Mouse (Mus musculus): ENCODE data around the gene Ndrg4.
"Not testable (repeated sequence)": the region's sequence is repeated elsewhere in the genome, so short reads cannot be mapped to it uniquely, and the experiment has no call there.

Gene Ndrg4

DNA sequence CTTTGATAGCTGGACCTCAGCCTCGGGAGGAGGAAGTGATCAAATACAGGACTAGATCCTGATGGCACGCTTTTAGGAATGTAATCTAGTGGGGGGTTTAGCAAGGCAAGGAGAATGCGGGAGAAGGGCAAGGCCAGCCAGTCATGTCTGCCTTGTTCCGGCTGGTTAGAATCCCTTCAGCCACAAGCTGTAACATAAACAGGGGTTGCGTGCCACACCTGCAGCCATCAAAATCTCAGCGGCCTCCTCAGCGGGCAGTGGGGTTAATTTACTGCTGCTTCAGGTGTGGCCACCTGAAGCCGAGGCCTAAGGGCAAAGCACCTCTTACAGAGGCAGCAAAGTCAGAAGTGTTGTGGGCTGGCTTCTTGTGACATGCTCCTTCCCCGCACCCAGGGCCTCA is at the start of gene Ndrg4:
Ndrg4 (plus strand) TSS at position 350 of the 400 bp plus-strand sequence.
- DNase-seq (ENCODE audit: low read depth), result no peak

DNA sequence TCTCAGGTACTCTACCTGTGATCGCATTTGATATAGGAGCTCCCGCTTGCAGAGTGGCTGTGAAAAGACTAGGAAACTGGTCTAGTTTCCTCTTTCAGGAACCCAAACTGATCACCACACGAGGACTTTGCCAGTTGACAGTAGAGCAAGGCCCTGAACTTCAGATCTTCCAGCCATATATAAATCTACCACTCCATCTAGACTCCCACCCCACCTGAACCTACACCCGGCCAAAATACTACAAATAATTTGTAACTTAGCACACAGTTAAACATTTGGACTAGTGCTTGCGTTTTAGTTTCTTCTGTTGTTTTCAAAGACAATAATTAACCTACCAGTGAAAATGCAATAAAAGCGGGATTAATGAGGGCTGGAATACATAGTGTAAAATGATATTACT is 43.9 kb upstream of the Ndrg4 start:
- no peak for DNase-seq (ENCODE audit: low read depth)

DNA sequence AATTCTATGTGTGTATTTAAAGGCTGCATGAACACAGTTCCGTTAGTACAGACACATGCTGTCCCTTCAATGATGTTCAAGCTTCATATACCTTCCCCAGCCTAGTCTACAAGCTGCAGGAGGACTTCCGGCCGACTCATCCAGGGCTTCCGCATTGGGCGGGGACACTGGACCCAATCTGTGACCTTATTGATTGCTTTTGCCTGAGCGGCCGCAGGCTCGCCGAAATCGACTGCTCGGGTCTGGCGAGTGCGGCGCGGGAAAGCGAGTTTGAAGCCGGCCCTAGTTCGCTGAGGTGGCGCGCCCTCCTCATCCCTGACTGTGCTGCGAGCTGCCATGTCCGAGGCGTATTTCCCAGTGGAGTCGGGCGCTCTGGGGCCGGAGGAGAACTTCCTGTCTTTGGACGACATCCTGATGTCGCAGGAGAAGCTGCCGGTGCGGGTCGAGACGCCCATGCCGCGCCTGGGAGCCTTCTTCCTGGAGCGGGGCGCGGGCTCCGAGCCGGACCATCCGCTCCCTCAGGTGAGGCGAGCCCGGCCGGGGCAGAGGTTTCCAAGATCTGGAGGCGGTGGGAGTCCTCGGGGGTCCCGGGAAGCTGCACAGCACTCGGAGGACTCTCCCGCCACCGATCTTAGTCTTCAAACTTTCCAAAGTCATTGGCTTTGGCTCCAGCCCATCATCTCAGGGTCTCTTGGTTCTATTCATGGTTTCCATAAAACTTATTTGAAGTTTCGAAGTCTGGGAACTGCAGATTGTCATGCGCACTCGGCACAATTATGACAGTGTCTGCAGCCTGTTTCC is 43.3 kb upstream of the Ndrg4 start, which contains the start of gene Gins3:
Gins3 (plus strand) TSS at position 192 of the 801 bp plus-strand sequence.
- DNase-seq (ENCODE audit: low read depth), result peak; percentile 91

GRCm38 (mm10) chr8:95634063-95634340 is 42.8 kb upstream of the Ndrg4 start:
- no peak for DNase-seq (ENCODE audit: low read depth)

DNA sequence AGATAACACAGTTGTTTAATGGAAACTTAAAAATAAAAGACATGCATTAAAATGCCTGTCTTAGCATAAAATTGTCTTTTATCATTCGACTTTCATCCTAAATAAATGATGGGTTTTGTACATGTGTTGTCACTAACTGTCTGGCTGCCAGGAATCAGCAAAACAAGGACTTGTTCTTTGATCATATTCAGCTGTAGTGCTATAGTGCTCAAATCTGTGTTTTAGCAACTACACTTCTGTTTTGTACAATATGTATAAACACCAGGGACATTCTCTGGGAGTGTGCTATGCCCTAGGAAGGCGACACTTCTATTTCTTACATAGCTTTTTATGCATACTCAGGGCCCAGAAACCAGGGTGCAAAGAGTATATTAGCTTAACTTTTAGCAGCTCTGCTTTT is 31.8 kb upstream of the Ndrg4 start:
- no peak for DNase-seq (ENCODE audit: low read depth)

DNA sequence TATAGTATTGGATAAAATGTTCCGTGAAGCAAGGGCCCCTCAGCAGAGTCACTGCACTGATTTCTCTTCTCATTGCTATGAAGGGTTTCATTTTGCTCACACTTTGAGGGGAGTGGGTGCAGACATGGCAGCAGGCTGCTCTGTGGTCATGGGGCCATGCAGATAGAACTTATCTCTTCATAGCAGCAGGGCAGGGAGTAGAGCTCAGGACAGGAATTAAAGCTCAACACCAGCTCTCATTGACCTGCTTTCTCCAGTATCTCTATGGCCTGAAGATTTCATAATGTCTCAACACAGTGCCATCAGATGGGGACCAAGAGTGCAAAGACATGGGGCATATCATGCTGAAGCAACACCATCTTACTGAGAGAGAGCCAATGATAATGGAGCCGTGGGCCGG is 28.5 kb upstream of the Ndrg4 start:
- no peak for DNase-seq (ENCODE audit: low read depth)

DNA sequence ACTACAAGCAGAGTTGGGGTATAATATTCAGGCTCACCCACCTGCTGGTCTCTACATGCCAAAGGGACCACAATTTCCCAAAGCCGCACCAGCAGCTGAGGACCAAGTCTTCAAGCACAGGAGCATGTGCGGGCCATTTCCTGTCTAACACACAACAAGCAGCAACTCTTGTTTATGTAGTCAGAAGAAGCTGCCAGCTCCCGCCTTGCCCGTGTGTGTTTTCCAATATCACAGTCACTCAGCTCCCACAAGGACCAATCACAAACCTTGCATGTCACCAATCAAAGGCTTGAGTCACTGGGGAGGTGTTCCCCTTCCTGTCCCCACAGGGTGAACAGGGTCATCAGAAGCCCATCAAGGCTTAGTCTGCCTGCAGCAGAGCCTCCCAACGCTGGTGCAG is 23.4 kb upstream of the Ndrg4 start:
- DNase-seq (ENCODE audit: low read depth), result no peak

DNA sequence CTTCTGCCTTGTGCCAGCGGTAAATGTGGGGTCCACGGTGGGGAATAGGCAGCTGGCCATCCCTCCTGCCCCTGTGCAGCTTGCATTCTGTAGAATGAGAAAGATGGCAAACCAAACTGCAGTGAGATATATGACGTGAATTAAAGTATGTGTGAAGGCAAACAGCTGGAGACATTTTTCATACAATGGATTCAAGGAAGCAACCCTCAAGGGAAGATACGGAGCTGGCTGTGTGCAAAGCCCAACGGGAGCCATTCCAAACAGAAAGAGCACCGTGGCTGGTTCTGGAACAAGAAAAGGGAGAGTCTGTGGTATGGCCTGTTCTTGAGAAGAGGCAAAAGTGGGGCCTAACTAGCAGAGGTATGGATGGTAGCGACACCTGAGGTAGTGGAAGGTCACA is 20.9 kb upstream of the Ndrg4 start:
- no peak for DNase-seq (ENCODE audit: low read depth)

DNA sequence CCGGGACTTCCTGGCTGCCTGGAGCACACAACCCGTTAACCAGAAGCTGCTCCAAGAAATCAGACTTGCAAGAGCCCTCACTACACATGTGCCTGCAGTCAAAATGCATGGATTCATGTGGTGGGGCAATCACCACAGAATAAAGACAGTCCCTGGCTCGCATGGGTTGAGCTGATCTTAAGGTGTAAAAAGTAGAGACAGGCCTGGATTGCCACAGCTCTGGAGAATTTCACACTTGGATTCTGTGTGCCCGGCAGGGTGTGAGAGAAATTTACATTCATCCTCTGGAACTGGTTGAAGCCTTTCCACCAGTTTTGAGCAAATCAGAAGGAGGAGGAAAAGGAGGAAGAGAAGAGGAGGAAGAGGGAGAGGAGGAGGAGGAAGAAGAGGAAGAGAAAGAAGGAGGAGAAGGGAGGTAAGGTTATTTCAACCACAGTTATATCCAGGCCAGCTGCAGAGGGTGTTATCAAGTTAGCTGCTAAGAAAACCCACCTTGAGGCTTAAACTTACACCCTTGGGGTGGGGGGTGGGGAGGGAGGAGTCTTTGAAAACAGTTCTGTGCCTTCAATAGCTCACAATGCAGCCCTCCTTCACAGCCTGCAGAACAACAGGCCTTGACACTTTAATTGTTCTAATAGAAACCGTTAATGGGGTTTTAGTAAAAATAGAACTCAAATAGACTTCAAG is 20.3 kb upstream of the Ndrg4 start:
- no peak for DNase-seq (ENCODE audit: low read depth)

DNA sequence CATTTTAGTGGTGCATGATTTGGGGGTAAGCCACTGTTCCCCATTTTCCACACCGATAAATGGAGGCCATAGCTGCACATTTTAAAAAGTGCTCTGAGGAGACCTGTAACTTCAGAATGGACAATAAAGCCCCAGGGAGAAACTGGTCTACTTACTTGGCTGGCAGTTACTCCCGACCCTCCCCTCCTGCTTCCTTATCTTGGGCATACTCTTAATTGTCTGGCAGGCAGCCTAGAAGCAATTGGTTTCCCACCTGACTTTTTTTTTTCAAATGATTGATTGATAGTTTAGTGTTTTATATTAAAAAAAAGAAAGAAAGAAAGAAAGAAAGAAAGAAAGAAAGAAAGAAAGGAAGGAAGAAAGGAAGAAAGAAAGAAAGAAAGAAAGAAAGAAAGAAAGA is 19.3 kb upstream of the Ndrg4 start:
- DNase-seq (ENCODE audit: low read depth), result no peak

DNA sequence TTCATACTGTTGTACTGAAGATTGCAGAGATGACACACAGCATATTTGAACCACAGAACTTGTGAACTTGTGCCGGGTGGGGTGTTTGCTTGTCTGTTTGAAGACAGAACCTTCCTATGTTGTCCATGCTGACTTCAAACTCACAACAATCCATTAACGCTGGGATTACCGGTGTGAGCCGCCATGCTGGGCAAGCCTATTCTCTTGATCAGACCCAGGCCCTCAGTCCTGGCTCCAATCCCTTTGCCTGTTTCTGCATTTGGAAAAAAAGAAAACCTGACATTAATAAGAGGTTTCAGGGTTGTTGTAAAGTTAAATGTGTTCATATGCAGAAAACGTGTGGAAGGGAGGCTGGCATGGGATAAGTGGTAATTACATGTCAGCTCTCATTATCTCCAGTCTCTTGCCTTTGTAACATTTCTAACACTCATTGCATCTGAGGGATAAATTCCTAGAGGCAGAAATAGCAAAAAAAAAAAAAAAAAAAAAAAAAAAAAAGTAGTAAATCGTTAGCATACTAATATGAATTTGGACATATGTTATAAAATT is 16.4 kb upstream of the Ndrg4 start:
- DNase-seq (ENCODE audit: low read depth), result no peak

GRCm38 (mm10) chr8:95661085-95661484 is 15.7 kb upstream of the Ndrg4 start:
- no peak for DNase-seq (ENCODE audit: low read depth)

DNA sequence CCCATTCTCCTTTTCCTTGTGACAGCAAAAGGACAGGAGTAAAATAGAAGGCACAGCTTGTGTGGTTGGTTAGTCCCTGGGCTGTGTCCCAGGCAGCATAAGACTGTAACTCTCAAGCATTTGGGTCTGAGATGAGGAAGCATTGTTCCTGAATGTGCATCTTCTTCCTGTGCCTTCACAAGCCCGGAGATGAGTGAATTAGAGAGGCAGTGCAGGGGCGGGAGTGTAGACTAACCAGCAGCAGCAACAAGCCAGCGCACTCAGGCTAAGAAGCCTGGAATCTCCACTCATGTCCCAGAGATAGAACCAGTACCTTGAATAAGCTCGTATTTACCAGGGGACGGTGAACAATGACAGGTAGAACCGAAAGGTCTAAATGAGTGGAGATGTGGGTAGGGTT is 15.2 kb upstream of the Ndrg4 start:
- no peak for DNase-seq (ENCODE audit: low read depth)

DNA sequence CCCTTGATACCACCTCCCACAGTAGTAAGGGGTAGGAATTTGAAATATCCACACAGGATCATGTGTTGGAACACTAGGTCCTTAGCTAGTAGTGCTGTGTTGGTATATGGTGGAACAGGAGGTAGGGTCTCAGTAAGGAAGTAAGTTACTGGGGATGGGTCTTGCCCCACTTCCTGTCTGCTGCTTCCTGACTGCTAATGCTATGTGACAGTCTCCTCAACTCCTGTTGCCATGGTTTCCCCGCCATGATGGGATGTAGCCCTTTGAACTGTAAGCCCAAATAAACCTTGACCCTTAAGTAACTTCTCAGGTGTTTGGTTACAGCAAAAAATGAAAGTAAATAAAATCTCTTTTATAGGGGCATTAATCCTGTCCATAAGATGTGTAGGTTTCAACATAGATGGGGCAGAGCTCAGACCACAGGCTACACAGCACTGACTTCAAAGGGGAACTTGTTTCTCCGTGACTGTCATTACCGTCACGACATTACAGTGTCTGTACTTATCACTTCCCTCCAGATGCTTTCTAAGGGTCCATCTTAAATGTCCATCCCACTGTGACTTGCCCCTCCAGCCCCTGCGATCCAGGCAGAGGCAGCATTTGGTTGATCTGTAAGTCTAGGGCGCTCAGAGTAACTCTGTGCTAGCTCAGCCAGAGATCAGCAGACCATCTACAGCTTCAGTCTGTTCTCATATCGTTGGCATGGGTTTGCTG is 13.7 kb upstream of the Ndrg4 start:
- no peak for DNase-seq (ENCODE audit: low read depth)

GRCm38 (mm10) chr8:95663599-95663949 is 13.2 kb upstream of the Ndrg4 start:
- DNase-seq (ENCODE audit: low read depth), result no peak

DNA sequence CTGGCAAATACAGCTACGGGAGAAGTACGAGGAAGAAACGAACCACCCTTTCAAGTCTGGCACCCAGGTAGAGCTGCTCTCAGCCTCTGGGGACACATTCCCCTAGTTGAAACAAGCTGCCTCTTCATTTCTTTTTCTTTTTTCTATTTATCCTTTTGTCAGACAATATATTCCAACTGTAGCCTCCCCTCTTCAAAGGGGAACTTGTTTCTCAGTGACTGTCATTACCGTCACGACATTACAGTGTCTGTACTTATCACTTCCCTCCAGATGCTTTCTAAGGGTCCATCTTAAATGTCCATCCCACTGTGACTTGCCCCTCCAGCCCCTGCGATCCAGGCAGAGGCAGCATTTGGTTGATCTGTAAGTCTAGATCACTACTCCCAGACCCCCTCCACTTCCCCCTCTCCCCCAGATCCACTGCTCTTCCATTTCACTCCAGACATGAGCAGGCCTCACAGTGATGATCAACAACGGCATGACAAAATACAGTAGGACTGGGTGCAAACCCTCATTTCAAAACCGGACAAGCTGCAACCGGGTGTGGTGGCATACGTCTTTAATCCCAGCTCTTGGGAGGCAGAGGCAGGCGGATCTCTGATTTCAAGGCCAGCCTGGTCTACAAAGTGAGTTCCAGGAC is 10.8 kb upstream of the Ndrg4 start:
- DNase-seq (ENCODE audit: low read depth), result not testable (repeated sequence)

DNA sequence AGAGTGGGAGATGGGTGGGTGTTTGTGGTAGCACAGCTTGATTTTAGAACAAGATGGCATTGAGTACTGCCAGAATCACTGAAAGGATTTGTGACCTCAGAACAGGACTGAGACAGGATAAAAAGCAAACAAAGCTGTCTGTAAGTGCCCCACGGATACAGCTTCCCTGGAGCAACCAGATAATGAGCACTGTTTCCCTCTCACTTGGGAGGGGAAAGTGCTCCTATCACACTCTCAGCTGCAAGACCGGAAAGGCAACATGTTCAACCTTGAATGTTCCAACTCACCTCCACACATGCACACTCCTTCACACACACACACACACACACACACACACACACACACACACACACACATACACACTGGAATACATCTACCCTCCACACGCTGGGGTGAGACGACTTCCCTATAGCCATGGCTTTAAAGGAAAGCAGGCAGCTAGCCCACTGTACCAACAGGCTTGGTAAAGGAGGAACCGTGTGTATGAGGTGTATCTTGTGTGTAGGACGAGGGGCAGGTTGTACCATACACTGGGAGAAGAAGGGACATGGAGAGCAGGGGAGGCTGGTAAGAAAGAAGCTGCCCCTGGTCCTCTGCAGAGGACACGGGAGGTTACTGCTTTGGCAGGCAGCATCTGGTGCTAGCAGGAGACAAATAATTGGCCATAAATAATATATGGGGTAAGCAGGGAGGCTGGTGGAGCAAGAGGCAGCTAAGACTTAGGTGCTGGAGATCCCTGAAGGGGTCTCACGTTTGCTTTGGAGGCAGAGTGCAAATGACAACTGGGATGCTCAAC is 8.4 kb upstream of the Ndrg4 start:
- DNase-seq (ENCODE audit: low read depth), result no peak

- DNase-seq (ENCODE audit: low read depth), result no peak
These were observed 6.8 kb upstream of the Ndrg4 start for GRCm38 (mm10) chr8:95669967-95670366.

- DNase-seq (ENCODE audit: low read depth), result no peak
These were observed 4.9 kb upstream of the Ndrg4 start for GRCm38 (mm10) chr8:95671861-95672260.

GRCm38 (mm10) chr8:95672811-95673210 is 4.0 kb upstream of the Ndrg4 start:
- no peak for DNase-seq (ENCODE audit: low read depth)

- no peak for DNase-seq (ENCODE audit: low read depth)
These were observed 827 bp downstream of the Ndrg4 start for GRCm38 (mm10) chr8:95677591-95678023.

Data from naive thymus-derived CD4-positive, alpha-beta T cell, adult 2 months (primary cell).